Mouse (Mus musculus): ENCODE measurements around the gene Laptm5.

DNA sequence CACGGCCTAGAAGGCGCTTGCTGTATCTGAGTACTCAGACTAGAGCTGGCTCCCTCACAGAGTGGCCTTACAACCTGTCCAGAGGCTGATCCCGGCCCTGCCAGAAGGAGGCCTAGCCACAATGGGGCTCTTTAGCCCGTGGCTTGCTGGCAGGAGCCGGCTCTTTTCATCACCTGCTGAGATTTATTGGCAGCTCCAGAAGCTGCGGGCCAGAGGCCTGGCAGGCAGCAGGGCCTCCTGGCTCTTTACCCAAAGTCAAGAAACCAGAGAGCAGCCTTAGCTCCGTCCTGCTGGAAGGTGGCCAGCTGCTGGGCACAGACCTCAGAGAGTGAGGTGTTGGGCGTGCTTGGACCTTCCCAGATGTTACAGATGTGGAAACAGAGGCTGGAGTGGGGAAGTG lies 6.6 kb upstream of the Laptm5 start:
- no peak for TF ChIP-seq POLR2A (IDR thresholded peaks at IDR 0.05; ENCODE audit: low read depth, low read length)
- no peak for TF ChIP-seq CTCF (IDR thresholded peaks at IDR 0.05; ENCODE audit: extremely low read depth, insufficient read length, insufficient replicate concordance, low read depth, low read length)

Measured in small intestine, adult 2 months (tissue).